Mouse (Mus musculus): ENCODE data around the gene Atp4b.
"Not testable (repeated sequence)": the region's sequence is repeated elsewhere in the genome, so short reads cannot be mapped to it uniquely, and the experiment has no call there.

The Atp4b gene

GRCm38 (mm10) chr8:13382999-13383398, 13.6 kb downstream of the Atp4b start:
- CTCF ChIA-PET, result no interaction called here

GRCm38 (mm10) chr8:13382536-13382935, 14.1 kb downstream of the Atp4b start:
- CTCF ChIA-PET, result no interaction called here

- CTCF ChIA-PET, result no interaction called here
These were observed 15.0 kb downstream of the Atp4b start for GRCm38 (mm10) chr8:13381630-13382029.

GRCm38 (mm10) chr8:13373151-13373662, 23.4 kb downstream of the Atp4b start:
- CTCF ChIA-PET, result no interaction called here

- CTCF ChIA-PET, result no interaction called here
These were observed 34.8 kb downstream of the Atp4b start for GRCm38 (mm10) chr8:13361865-13362264.

- CTCF ChIA-PET, result no interaction called here
These were observed 36.4 kb downstream of the Atp4b start for GRCm38 (mm10) chr8:13360213-13360612.

GRCm38 (mm10) chr8:13356681-13357080, 39.9 kb downstream of the Atp4b start:
- CTCF ChIA-PET, result no interaction called here

- CTCF ChIA-PET, result no interaction called here
These were observed 40.4 kb downstream of the Atp4b start for GRCm38 (mm10) chr8:13356221-13356620.

- CTCF ChIA-PET, result no interaction called here
These were observed 42.7 kb downstream of the Atp4b start for GRCm38 (mm10) chr8:13353883-13354282.

GRCm38 (mm10) chr8:13353155-13353833, 43.3 kb downstream of the Atp4b start:
- CTCF ChIA-PET, result no interaction called here

GRCm38 (mm10) chr8:13352601-13353000, 44.0 kb downstream of the Atp4b start:
- CTCF ChIA-PET, result no interaction called here

- CTCF ChIA-PET, result no interaction called here
These were observed 45.0 kb downstream of the Atp4b start for GRCm38 (mm10) chr8:13351593-13351992.

- CTCF ChIA-PET, result no interaction called here
These were observed 46.6 kb downstream of the Atp4b start for GRCm38 (mm10) chr8:13350052-13350451.

GRCm38 (mm10) chr8:13343134-13343533, 53.5 kb downstream of the Atp4b start:
- CTCF ChIA-PET, result no interaction called here

GRCm38 (mm10) chr8:13342340-13342739, 54.3 kb downstream of the Atp4b start:
- CTCF ChIA-PET, result no interaction called here

GRCm38 (mm10) chr8:13340650-13341049, 56.0 kb downstream of the Atp4b start:
- CTCF ChIA-PET, result no interaction called here

- CTCF ChIA-PET, result no interaction called here
These were observed 57.0 kb downstream of the Atp4b start for GRCm38 (mm10) chr8:13339646-13339990.

- CTCF ChIA-PET, result no interaction called here
These were observed 57.6 kb downstream of the Atp4b start for GRCm38 (mm10) chr8:13338901-13339645.

GRCm38 (mm10) chr8:13338255-13338860, 58.3 kb downstream of the Atp4b start, which contains the start of gene Tfdp1:
Tfdp1 (plus strand) TSS chr8:13338751.
- CTCF ChIA-PET, result no interaction called here

- CTCF ChIA-PET, result no interaction called here
These were observed 58.9 kb downstream of the Atp4b start for GRCm38 (mm10) chr8:13337678-13338077.

- CTCF ChIA-PET, result not testable (repeated sequence)
These were observed 59.4 kb downstream of the Atp4b start for GRCm38 (mm10) chr8:13337245-13337644.

All from spleen, embryonic (tissue).